ENCODE assay signal across 11 mouse cellular contexts in genomic region chr8:95701809-95702208, GRCm38 (mm10). TPM values are rescaled to one million over a fixed set of nuclear protein-coding genes. Genes with fewer than 3 reads are reported as not detected.
DNase-seq lines count a peak whose midpoint lies in the region; ATAC-seq and TF ChIP-seq lines count a peak whose summit lies in the region.
"Had no signal": no experiment of that assay in that cellular context is flagged by ENCODE, and none has a peak within 500 bp of the region (broad histone marks: within the 10 kb centered on the region; RNA-seq: fewer than 3 reads in every experiment).

No protein-coding gene starts in this region.

- no peak overlapping the region; the same call in 1 of the 2 replicates for H3K4me2 ChIP-seq in hindbrain, embryonic 11.5 days (replicated peaks; ENCODE audit: low read depth, low read length)

- H3K4me1 ChIP-seq in cerebellum, adult 2 months (ENCODE audit: control insufficient read depth, insufficient read depth, low read length): peaks cover 22% of the 10 kb centered on the region
- H3K4me1 ChIP-seq in hindbrain, embryonic 10.5 days (replicated peaks): peaks cover 38% of the 10 kb centered on the region
- H3K4me1 ChIP-seq in hindbrain, embryonic 11.5 days (replicated peaks; ENCODE audit: control insufficient read depth, insufficient read depth, low read length): peaks cover 5% of the 10 kb centered on the region
- peaks cover 69% of the 10 kb centered on the region for H3K4me1 ChIP-seq in olfactory bulb, adult 2 months (ENCODE audit: control insufficient read depth, insufficient read depth, low read length)

- no peaks in the 10 kb centered on the region for H3K9me3 ChIP-seq in hindbrain, embryonic 10.5 days
- H3K9me3 ChIP-seq in hindbrain, embryonic 11.5 days (ENCODE audit: control insufficient read depth, low read length): no peaks in the 10 kb centered on the region

- TF ChIP-seq CTCF in cerebellum, adult 2 months (IDR thresholded peaks at IDR 0.05; ENCODE audit: borderline replicate concordance, insufficient read depth, low read depth, low read length): no peak
- TF ChIP-seq CTCF in olfactory bulb, adult 2 months (IDR thresholded peaks at IDR 0.05; ENCODE audit: insufficient read depth, low read depth, low read length): no peak

- peak overlapping the region; percentile 24 for H3K4me3 ChIP-seq in cerebellum, adult 2 months (replicated peaks; ENCODE audit: insufficient read depth, low read depth, low read length)
- H3K4me3 ChIP-seq in hindbrain, embryonic 10.5 days: 0 out of 2 replicates have a peak overlapping the region, but pooled peaks have one; percentile 67
- H3K4me3 ChIP-seq in hindbrain, embryonic 11.5 days (ENCODE audit: low read depth, low read length): no peak overlapping the region
- H3K4me3 ChIP-seq in olfactory bulb, adult 2 months (ENCODE audit: insufficient read depth, low read depth, low read length): no peak overlapping the region; the same call in 1 of the 2 replicates

- H3K9ac ChIP-seq in hindbrain, embryonic 11.5 days (ENCODE audit: low read depth, low read length): no peak overlapping the region

- no peaks in the 10 kb centered on the region for H3K27me3 ChIP-seq in cerebellum, adult 2 months (ENCODE audit: control insufficient read depth, insufficient read depth, low read length)
- peaks cover 26% of the 10 kb centered on the region for H3K27me3 ChIP-seq in hindbrain, embryonic 10.5 days (ENCODE audit: insufficient read depth, poor library complexity, severe bottlenecking)
- peaks cover 4% of the 10 kb centered on the region for H3K27me3 ChIP-seq in hindbrain, embryonic 11.5 days (ENCODE audit: control insufficient read depth, insufficient read depth, low read length)

- TF ChIP-seq POLR2A in cerebellum, adult 2 months (IDR thresholded peaks at IDR 0.05; ENCODE audit: borderline replicate concordance, insufficient read depth, low read length): no peak
- no peak for TF ChIP-seq POLR2A in olfactory bulb, adult 2 months (IDR thresholded peaks at IDR 0.05; ENCODE audit: insufficient read depth, low read depth, low read length)

- 71% methylated on average over 4 of the region's 4 CpGs for WGBS in cerebellum, adult 2 months
- 80% methylated on average over 4 of the region's 4 CpGs for WGBS in hindbrain, embryonic 10.5 days
- WGBS in hindbrain, embryonic 11.5 days: 79% methylated on average over 4 of the region's 4 CpGs
- 55% methylated on average over 4 of the region's 4 CpGs for WGBS in olfactory bulb, adult 2 months

- no peak for ATAC-seq in hindbrain, embryonic 11.5 days (ENCODE audit: low FRiP score)

- DNase-seq in cerebellum, adult 2 months: peak; percentile 41 to 50
- no peak for DNase-seq in cerebellum, adult 18-20 months
- no peak for DNase-seq in hindbrain, embryonic 10.5 days (ENCODE audit: low spot score)
- DNase-seq in hindbrain, embryonic 11.5 days (ENCODE audit: low spot score): no peak
- peak; percentile 31 for DNase-seq in right cerebral cortex, postnatal 14 days
- no peak for DNase-seq in right cerebral cortex, postnatal 4 days
- no peak for DNase-seq in embryo, embryonic 11 days
- DNase-seq: kidney, postnatal 25 days; lung, postnatal 36 days; thymus, adult 18-20 months had no signal

- H3K36me3 ChIP-seq in hindbrain, embryonic 10.5 days: no peaks in the 10 kb centered on the region
- H3K36me3 ChIP-seq in hindbrain, embryonic 11.5 days (ENCODE audit: control insufficient read depth, insufficient read depth, low read length): no peaks in the 10 kb centered on the region

- no peak overlapping the region for H3K27ac ChIP-seq in cerebellum, adult 2 months (ENCODE audit: insufficient read depth, low read length)
- H3K27ac ChIP-seq in hindbrain, embryonic 10.5 days: no peak overlapping the region
- no peak overlapping the region for H3K27ac ChIP-seq in hindbrain, embryonic 11.5 days (ENCODE audit: low read depth, low read length)
- H3K27ac ChIP-seq in olfactory bulb, adult 2 months (ENCODE audit: insufficient read depth, low read depth, low read length): peak overlapping the region; percentile 76

RNA-seq across cellular contexts. Expression of gene Setd6, which starts 13.9 kb away (rescaled TPM):
- 26.7 and 27.8 TPM in 2 replicates for polyA plus RNA-seq in cerebellum, adult 2 months (2012; rRNA removed)
- polyA plus RNA-seq in hindbrain, embryonic 10.5 days (2016; fragmentation: Nextera tagmentation; extraction: Ambion mirVana): 20.3 and 23.4 TPM in 2 replicates
- 18.2 and 21.3 TPM in 2 replicates for polyA plus RNA-seq in hindbrain, embryonic 11.5 days (2014; fragmentation: Nextera tagmentation; extraction: Ambion mirVana)
- not detected in 2 replicates for polyA plus RNA-seq in olfactory bulb, adult 2 months (2012; ENCODE audit: insufficient read depth, insufficient read length, low replicate concordance, missing spikeins)

RNA-seq across cellular contexts. Expression of gene Ndrg4, which starts 25.0 kb away (rescaled TPM):
- 1,847 and 1,940 TPM in 2 replicates for polyA plus RNA-seq in cerebellum, adult 2 months (2012; rRNA removed)
- 27.5 and 51.8 TPM in 2 replicates for polyA plus RNA-seq in hindbrain, embryonic 10.5 days (2016; fragmentation: Nextera tagmentation; extraction: Ambion mirVana)
- polyA plus RNA-seq in hindbrain, embryonic 11.5 days (2014; fragmentation: Nextera tagmentation; extraction: Ambion mirVana): 45.0 and 61.6 TPM in 2 replicates
- polyA plus RNA-seq in olfactory bulb, adult 2 months (2012; ENCODE audit: insufficient read depth, insufficient read length, low replicate concordance, missing spikeins): 472 and 1,489 TPM in 2 replicates

Comparison
In these comparisons a context has a peak if more than half of its experiments do, and no peak if none do; other contexts are left out.
1. DNase-seq: peak in cerebellum, adult 2 months (2 of 2) and right cerebral cortex, postnatal 14 days (single experiment); none in cerebellum, adult 18-20 months (0 of 2), hindbrain, embryonic 10.5 days (single experiment), hindbrain, embryonic 11.5 days (single experiment), right cerebral cortex, postnatal 4 days (single experiment) and embryo, embryonic 11 days (single experiment).
2. H3K4me3 ChIP-seq: peak in cerebellum, adult 2 months (single experiment) and hindbrain, embryonic 10.5 days (single experiment); none in hindbrain, embryonic 11.5 days (single experiment) and olfactory bulb, adult 2 months (single experiment).
3. RNA of gene Setd6, which starts 13.9 kb away (polyA plus RNA-seq): 26.7 to 27.8 TPM in cerebellum, adult 2 months, 20.3 to 23.4 TPM in hindbrain, embryonic 10.5 days and 18.2 to 21.3 TPM in hindbrain, embryonic 11.5 days; not detected in olfactory bulb, adult 2 months; every median in the first group is over 10 times any median in the second.